ENCODE assay signal across 9 mouse cellular contexts in genomic region chr14:49118381-49118780, GRCm38 (mm10). TPM values are rescaled to one million over a fixed set of nuclear protein-coding genes. Genes with fewer than 3 reads are reported as not detected.
A peak's percentile ranks its signal among the peaks of the same experiment; 100 is the strongest.
DNase-seq lines count a peak whose midpoint lies in the region; ATAC-seq lines count a peak whose summit lies in the region.
"Had no signal": no experiment of that assay in that cellular context is flagged by ENCODE, and none has a peak within 500 bp of the region (broad histone marks: within the 10 kb centered on the region; RNA-seq: fewer than 3 reads in every experiment).

No protein-coding gene starts in this region.

- H3K4me3 ChIP-seq in neural tube, embryonic 11.5 days (ENCODE audit: low read depth, low read length) = no peak overlapping the region

- H3K9me3 ChIP-seq in neural tube, embryonic 11.5 days (ENCODE audit: control insufficient read depth, low read length) = no peaks in the 10 kb centered on the region

- peak; percentile 46 for DNase-seq in gastrocnemius, adult 18-20 months (ENCODE audit: low spot score)
- DNase-seq in gastrocnemius, postnatal 25 days = no peak
- DNase-seq in MN1 (ENCODE audit: low spot score) = peak; percentile 52
- DNase-seq in cerebellum, adult 9-10 months = peak; percentile 42
- DNase-seq in gastrocnemius, postnatal 4 days (ENCODE audit: low spot score in 2 of 2) = peak; percentile 57 to 73
- peak; percentile 23 to 60 for DNase-seq in layer of hippocampus, postnatal 36 days
- peak; percentile 19 for DNase-seq in neural tube, embryonic 11.5 days (ENCODE audit: low spot score)
- peak; percentile 55 for DNase-seq in thymus, postnatal 0 days (ENCODE audit: low spot score)

- no peaks in the 10 kb centered on the region for H3K4me1 ChIP-seq in neural tube, embryonic 11.5 days (ENCODE audit: control insufficient read depth, insufficient read depth, low read length)

- WGBS in neural tube, embryonic 11.5 days = 14% methylated on average over 7 of the region's 7 CpGs

- H3K4me2 ChIP-seq in neural tube, embryonic 11.5 days (ENCODE audit: low read depth) = no peak overlapping the region

- no peak overlapping the region for H3K9ac ChIP-seq in neural tube, embryonic 11.5 days (ENCODE audit: low read length)

- H3K27ac ChIP-seq in neural tube, embryonic 11.5 days (ENCODE audit: low read depth, low read length) = no peak overlapping the region
- H3K27ac ChIP-seq: macrophage had no signal

- no peak for ATAC-seq in neural tube, embryonic 11.5 days (ENCODE audit: insufficient read depth, low FRiP score, low TSS enrichment)

- H3K27me3 ChIP-seq in neural tube, embryonic 11.5 days (ENCODE audit: control insufficient read depth, insufficient read depth, low read length) = no peaks in the 10 kb centered on the region

- no peaks in the 10 kb centered on the region for H3K36me3 ChIP-seq in neural tube, embryonic 11.5 days (ENCODE audit: control insufficient read depth, insufficient read depth, low read length)

RNA-seq across cellular contexts. Expression of gene Exoc5, which starts 51.9 kb away (rescaled TPM):
- 10 to 100 TPM; 18.5 to 21.0 TPM for total RNA-seq in gastrocnemius, adult 18-20 months (2021)
- 10 to 100 TPM; 17.6 to 18.5 TPM for total RNA-seq in gastrocnemius, postnatal 25 days (2021)
- 10 to 100 TPM; 30.1 to 38.4 TPM for total RNA-seq in gastrocnemius, postnatal 4 days (2021)
- 10 to 100 TPM; 57.3 to 57.4 TPM for total RNA-seq in layer of hippocampus, postnatal 36 days (2021)
- polyA plus RNA-seq in neural tube, embryonic 11.5 days (2014; fragmentation: Nextera tagmentation; extraction: Ambion mirVana) = 95.9 and 97.3 TPM in 2 replicates
- 50.0 and 52.6 TPM in 2 replicates for polyA plus RNA-seq in thymus, postnatal 0 days (2015; fragmentation: Nextera tagmentation; extraction: Ambion mirVana)

RNA-seq across cellular contexts. Expression of gene Ap5m1, which starts 52.5 kb away (rescaled TPM):
- 10 to 100 TPM in 1 of 2 experiments, 1 to 10 TPM in 1; 9.9 to 10.2 TPM for total RNA-seq in gastrocnemius, adult 18-20 months (2021)
- 10 to 100 TPM in 1 of 2 experiments, 1 to 10 TPM in 1; 8.9 to 10.7 TPM for total RNA-seq in gastrocnemius, postnatal 25 days (2021)
- total RNA-seq in gastrocnemius, postnatal 4 days (2021) = 10 to 100 TPM; 10.8 to 11.8 TPM
- 10 to 100 TPM; 22.7 to 23.0 TPM for total RNA-seq in layer of hippocampus, postnatal 36 days (2021)
- polyA plus RNA-seq in neural tube, embryonic 11.5 days (2014; fragmentation: Nextera tagmentation; extraction: Ambion mirVana) = 34.8 and 36.8 TPM in 2 replicates
- polyA plus RNA-seq in thymus, postnatal 0 days (2015; fragmentation: Nextera tagmentation; extraction: Ambion mirVana) = 35.5 and 38.7 TPM in 2 replicates

RNA-seq across cellular contexts. Expression of gene Naa30, which starts 53.6 kb away (rescaled TPM):
- total RNA-seq in gastrocnemius, adult 18-20 months (2021) = 10 to 100 TPM; 19.1 to 22.8 TPM
- 10 to 100 TPM; 16.3 to 18.3 TPM for total RNA-seq in gastrocnemius, postnatal 25 days (2021)
- 10 to 100 TPM; 21.5 to 29.2 TPM for total RNA-seq in gastrocnemius, postnatal 4 days (2021)
- total RNA-seq in layer of hippocampus, postnatal 36 days (2021) = 10 to 100 TPM; 35.9 to 42.6 TPM
- polyA plus RNA-seq in neural tube, embryonic 11.5 days (2014; fragmentation: Nextera tagmentation; extraction: Ambion mirVana) = 18.5 and 18.9 TPM in 2 replicates
- polyA plus RNA-seq in thymus, postnatal 0 days (2015; fragmentation: Nextera tagmentation; extraction: Ambion mirVana) = 8.9 and 13.0 TPM in 2 replicates
